Mouse (Mus musculus): Measurements from ENCODE around the gene Cd248.

DNA sequence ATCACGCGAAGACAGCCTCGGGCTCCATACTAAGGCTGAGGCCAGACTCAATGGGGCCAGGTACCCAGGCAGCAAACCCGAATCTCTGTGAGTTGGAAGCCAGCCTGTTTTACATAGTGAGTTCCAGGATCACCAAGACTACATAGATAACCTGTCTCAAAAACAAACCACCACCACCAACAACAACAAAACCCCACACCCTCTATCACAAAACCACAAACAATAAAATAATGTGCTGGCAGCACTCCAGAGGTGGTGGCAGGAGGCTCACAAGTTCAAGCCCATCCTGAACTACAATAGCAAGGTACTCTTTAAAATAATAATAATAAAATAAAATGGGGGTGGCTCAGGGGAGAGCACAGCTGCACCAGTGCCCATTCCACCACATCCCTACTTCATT, 31.3 kb upstream of the Cd248 start:
- TF ChIP-seq CTCF (IDR thresholded peaks at IDR 0.05) (no peak), EP300 (IDR thresholded peaks at IDR 0.05; ENCODE audit: insufficient read depth, low read depth, low read length) (no peak), POLR2A (IDR thresholded peaks at IDR 0.05; ENCODE audit: insufficient read depth, low read depth, low read length) (no peak)

Measured in heart, adult 2 months (tissue).